Mouse (Mus musculus): ENCODE measurements around the gene Pkp1. TPM values are rescaled to one million over a fixed set of nuclear protein-coding genes. Genes with fewer than 3 reads are reported as not detected.

The Pkp1 gene
- polyA plus RNA-seq, 2 experiments = 31.2 to 41.5 TPM

DNA sequence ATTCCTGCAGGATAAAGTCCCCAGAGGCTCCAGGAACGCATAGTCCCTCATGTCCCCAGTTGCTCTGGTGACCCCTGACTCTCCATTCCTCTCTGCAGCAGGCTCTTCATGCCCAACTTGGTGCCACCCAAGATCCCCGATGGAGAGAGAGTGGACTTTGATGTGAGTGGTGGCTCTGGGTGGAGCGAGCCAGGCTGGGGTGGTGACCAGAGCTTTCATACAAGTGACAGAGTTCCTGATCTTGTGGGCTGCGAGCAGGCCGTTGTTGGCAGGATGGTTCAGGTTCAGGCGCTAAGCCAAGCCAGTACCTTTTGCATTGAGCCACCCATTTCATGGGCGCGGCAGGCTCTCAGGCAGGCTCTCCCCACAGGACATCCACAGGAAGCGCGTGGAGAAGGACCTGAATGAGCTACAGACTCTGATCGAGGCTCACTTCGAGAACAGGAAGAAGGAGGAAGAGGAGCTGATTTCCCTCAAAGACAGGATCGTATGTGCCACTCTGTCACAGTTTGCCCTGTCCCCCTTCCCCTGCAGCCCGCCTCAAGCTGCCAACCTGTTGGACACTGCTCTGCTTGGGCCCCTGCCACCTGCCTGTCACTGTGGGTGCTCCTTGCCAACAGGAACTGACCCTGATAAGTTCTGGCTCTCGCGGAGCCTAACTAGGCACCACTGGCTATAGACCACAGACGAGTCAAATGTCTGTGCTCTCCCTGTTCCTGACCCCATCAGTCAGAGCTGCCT, 71.2 kb downstream of the Pkp1 start:
- no peak for DNase-seq (ENCODE audit: low spot score)
- Histone ChIP-seq H3K27me3 (ENCODE audit: control insufficient read depth, insufficient read depth, low read length) (no peaks in the 10 kb centered on the region), H3K36me3 (ENCODE audit: control insufficient read depth, insufficient read depth, low read length) (no peaks in the 10 kb centered on the region), H3K4me1 (ENCODE audit: control insufficient read depth, insufficient read depth, low read length) (0 out of 2 replicates have a peak, but pooled peaks cover 3% of the 10 kb centered on the region), H3K9ac (ENCODE audit: low read depth, low read length, severe bottlenecking) (no peak overlapping the region), H3K4me2 (replicated peaks; ENCODE audit: low read depth, low read length, severe bottlenecking) (no peak overlapping the region), H3K9me3 (ENCODE audit: control insufficient read depth, low read length) (no peaks in the 10 kb centered on the region), H3K4me3 (replicated peaks; ENCODE audit: low read length) (no peak overlapping the region), H3K27ac (replicated peaks; ENCODE audit: low read depth, low read length) (no peak overlapping the region)
- no peak for TF ChIP-seq POLR2A (IDR thresholded peaks at IDR 0.05; ENCODE audit: borderline replicate concordance, extremely low read depth, insufficient read depth, insufficient read length)
- WGBS = 85% methylated on average over 17 of the region's 17 CpGs
- ATAC-seq (ENCODE audit: low FRiP score, low read depth) = no peak

DNA sequence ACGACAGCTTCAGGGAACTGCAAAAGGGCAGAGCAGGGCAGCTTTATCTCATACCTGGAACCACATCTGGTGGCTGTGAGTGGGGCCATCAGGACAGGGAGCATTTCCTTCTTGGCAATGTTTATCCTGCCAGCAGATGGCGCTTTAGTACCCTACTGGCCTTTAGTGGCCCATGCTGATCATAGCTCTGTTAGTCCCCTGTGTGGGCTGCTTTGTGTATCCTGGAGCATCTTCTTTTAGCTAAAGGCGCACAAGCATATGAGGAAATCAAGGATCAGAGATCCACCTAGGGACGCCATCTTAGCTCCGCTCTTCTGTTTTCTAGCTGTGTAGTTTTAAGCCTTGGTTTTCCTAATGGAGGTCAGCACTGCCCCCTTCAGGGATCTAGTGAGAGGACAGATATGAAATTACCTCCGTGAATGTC, 71.9 kb downstream of the Pkp1 start:
- no peaks in the 10 kb centered on the region for H3K27me3 ChIP-seq (ENCODE audit: control insufficient read depth, insufficient read depth, low read length)
- no peak overlapping the region for H3K27ac ChIP-seq (replicated peaks; ENCODE audit: low read depth, low read length)
- no peak overlapping the region for H3K4me3 ChIP-seq (replicated peaks; ENCODE audit: low read length)
- 29% methylated on average over 6 of the region's 6 CpGs for WGBS
- H3K9ac ChIP-seq (ENCODE audit: low read depth, low read length, severe bottlenecking) = no peak overlapping the region
- ATAC-seq (ENCODE audit: low FRiP score, low read depth) = no peak
- H3K4me2 ChIP-seq (replicated peaks; ENCODE audit: low read depth, low read length, severe bottlenecking) = no peak overlapping the region
- no peak for TF ChIP-seq POLR2A (IDR thresholded peaks at IDR 0.05; ENCODE audit: borderline replicate concordance, extremely low read depth, insufficient read depth, insufficient read length)
- DNase-seq (ENCODE audit: low spot score) = no peak
- no peaks in the 10 kb centered on the region for H3K9me3 ChIP-seq (ENCODE audit: control insufficient read depth, low read length)
- H3K4me1 ChIP-seq (ENCODE audit: control insufficient read depth, insufficient read depth, low read length) = no peaks in the 10 kb centered on the region
- no peaks in the 10 kb centered on the region for H3K36me3 ChIP-seq (ENCODE audit: control insufficient read depth, insufficient read depth, low read length)

DNA sequence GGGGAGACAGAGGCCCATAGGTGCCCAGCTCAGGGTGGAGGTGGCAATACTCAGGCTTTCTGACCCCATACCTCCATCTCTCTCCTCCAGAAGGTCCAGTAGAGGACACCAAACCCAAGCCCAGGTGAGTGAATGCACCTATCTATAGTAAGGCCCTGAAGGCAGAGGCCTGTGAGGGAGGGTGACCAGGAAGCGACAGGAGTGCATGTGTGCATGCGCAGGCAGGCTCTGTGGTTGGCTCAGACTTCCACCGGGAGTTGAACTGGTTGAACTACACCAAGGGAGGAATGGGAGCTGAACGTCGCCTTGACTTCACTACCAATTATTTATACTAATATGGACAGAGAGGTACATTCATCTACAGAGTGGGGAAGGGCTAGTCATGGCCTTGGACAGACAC, 72.4 kb downstream of the Pkp1 start:
- ATAC-seq (ENCODE audit: low FRiP score, low read depth) (no peak), DNase-seq (ENCODE audit: low spot score) (no peak)
- no peaks in the 10 kb centered on the region for H3K27me3 ChIP-seq (ENCODE audit: control insufficient read depth, insufficient read depth, low read length)
- TF ChIP-seq POLR2A (IDR thresholded peaks at IDR 0.05; ENCODE audit: borderline replicate concordance, extremely low read depth, insufficient read depth, insufficient read length) = no peak
- no peak overlapping the region for H3K9ac ChIP-seq (ENCODE audit: low read depth, low read length, severe bottlenecking)
- no peak overlapping the region for H3K4me3 ChIP-seq (replicated peaks; ENCODE audit: low read length)
- no peaks in the 10 kb centered on the region for H3K4me1 ChIP-seq (ENCODE audit: control insufficient read depth, insufficient read depth, low read length)
- H3K36me3 ChIP-seq (ENCODE audit: control insufficient read depth, insufficient read depth, low read length) = no peaks in the 10 kb centered on the region
- H3K4me2 ChIP-seq (replicated peaks; ENCODE audit: low read depth, low read length, severe bottlenecking) = no peak overlapping the region
- no peak overlapping the region for H3K27ac ChIP-seq (replicated peaks; ENCODE audit: low read depth, low read length)
- 76% methylated on average over 5 of the region's 5 CpGs for WGBS
- H3K9me3 ChIP-seq (ENCODE audit: control insufficient read depth, low read length) = no peaks in the 10 kb centered on the region

DNA sequence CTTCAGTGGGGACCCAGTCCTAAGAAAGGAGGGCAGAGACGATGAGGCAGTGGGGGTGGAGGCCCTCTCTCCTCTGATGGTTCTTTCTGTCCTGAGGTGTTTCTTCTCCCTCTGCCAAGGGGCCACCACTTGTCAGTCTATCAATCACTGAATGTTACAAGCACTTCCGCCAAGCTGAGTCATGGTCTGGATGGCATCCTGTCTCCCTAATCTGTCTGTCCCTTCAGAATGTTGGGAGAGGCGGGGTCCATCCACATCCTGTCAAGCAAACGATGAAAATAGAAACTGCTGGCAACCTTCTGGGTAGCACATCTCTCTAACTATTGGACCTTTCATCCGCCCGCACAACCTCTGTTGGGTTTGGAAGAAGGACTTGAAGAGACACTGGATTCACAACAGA, 74.5 kb downstream of the Pkp1 start:
- no peaks in the 10 kb centered on the region for H3K27me3 ChIP-seq (ENCODE audit: control insufficient read depth, insufficient read depth, low read length)
- ATAC-seq (ENCODE audit: low FRiP score, low read depth) (no peak), DNase-seq (ENCODE audit: low spot score) (no peak)
- 67% methylated on average over 6 of the region's 6 CpGs for WGBS
- no peaks in the 10 kb centered on the region for H3K36me3 ChIP-seq (ENCODE audit: control insufficient read depth, insufficient read depth, low read length)
- H3K4me1 ChIP-seq (ENCODE audit: control insufficient read depth, insufficient read depth, low read length) = peaks cover 5% of the 10 kb centered on the region; the same call in 1 of the 2 replicates
- H3K4me3 ChIP-seq (replicated peaks; ENCODE audit: low read length) = no peak overlapping the region
- no peak overlapping the region for H3K27ac ChIP-seq (replicated peaks; ENCODE audit: low read depth, low read length)
- TF ChIP-seq POLR2A (IDR thresholded peaks at IDR 0.05; ENCODE audit: borderline replicate concordance, extremely low read depth, insufficient read depth, insufficient read length) = no peak
- H3K4me2 ChIP-seq (replicated peaks; ENCODE audit: low read depth, low read length, severe bottlenecking) = no peak overlapping the region
- no peak overlapping the region for H3K9ac ChIP-seq (ENCODE audit: low read depth, low read length, severe bottlenecking)
- no peaks in the 10 kb centered on the region for H3K9me3 ChIP-seq (ENCODE audit: control insufficient read depth, low read length)

DNA sequence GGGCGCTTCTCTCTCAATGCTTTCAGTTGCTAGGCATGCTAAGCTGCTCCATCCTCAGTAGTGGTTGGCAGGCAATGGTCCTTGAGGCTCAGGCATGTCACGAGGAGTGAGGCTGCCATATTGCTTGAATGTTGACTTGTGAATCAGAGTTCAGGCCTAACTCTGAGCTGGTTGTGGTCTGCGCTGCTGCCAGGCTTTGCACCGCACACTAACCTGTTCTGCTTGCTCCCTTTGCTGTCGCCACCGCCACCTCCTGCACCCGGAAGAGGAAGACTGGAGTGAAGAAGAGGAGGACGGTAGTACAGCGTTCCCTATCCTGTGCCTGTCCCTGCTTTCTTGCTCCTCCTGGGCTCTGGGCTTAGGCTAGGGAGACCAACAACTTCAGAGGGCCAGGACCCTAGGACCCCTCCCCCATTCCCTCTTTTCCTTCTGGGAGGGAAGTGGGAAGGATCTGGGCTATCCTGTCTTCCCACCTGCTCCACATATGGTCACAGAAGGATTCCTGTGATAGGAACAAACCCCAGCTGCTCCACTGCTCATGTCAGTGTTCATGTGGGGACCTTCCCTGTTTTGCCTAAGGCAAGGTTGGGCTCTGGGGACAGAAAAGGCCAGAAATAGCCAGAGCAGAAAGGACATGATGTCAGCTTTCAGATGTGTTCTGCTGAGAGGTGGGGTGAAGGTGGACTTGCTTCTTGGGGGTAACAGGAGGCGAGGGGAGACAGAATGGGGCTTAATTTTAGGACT, 75.3 kb downstream of the Pkp1 start:
- Histone ChIP-seq H3K27me3 (ENCODE audit: control insufficient read depth, insufficient read depth, low read length) (no peaks in the 10 kb centered on the region), H3K9me3 (ENCODE audit: control insufficient read depth, low read length) (no peaks in the 10 kb centered on the region), H3K4me3 (replicated peaks; ENCODE audit: low read length) (no peak overlapping the region), H3K4me2 (replicated peaks; ENCODE audit: low read depth, low read length, severe bottlenecking) (no peak overlapping the region), H3K27ac (replicated peaks; ENCODE audit: low read depth, low read length) (no peak overlapping the region), H3K4me1 (ENCODE audit: control insufficient read depth, insufficient read depth, low read length) (peaks cover 5% of the 10 kb centered on the region; the same call in 1 of the 2 replicates), H3K9ac (ENCODE audit: low read depth, low read length, severe bottlenecking) (no peak overlapping the region), H3K36me3 (ENCODE audit: control insufficient read depth, insufficient read depth, low read length) (no peaks in the 10 kb centered on the region)
- TF ChIP-seq POLR2A (IDR thresholded peaks at IDR 0.05; ENCODE audit: borderline replicate concordance, extremely low read depth, insufficient read depth, insufficient read length) = no peak
- DNase-seq (ENCODE audit: low spot score) (no peak), ATAC-seq (ENCODE audit: low FRiP score, low read depth) (no peak)
- WGBS = 89% methylated on average over 10 of the region's 10 CpGs
